Mouse (Mus musculus): ENCODE measurements around the gene Optc. TPM values are rescaled to one million over a fixed set of nuclear protein-coding genes. Genes with fewer than 3 reads are reported as not detected.

Optc gene
- total RNA-seq, 2 experiments from 2014 or later = 0.19 TPM; not detected in 1

Other genes starting within 250 kb of the Optc start
- 1 to 10 TPM; 4.8 to 6.1 TPM for gene Zbed6, start 247.1 kb downstream of the Optc start, total RNA-seq (2021)
- gene Gm38394, start 246.7 kb downstream of the Optc start, total RNA-seq (2021) = 10 to 100 TPM; 25.6 to 26.2 TPM
- gene Lax1, start 217.9 kb downstream of the Optc start, total RNA-seq (2021) = not detected
- gene Atp2b4, start 107.0 kb downstream of the Optc start, total RNA-seq (2021) = 10 to 100 TPM in 1 of 2 experiments, 1 to 10 TPM in 1; 7.1 to 11.6 TPM
- 10 to 100 TPM; 17.6 to 37.2 TPM for gene Prelp, start 13.4 kb upstream of the Optc start, total RNA-seq (2021)
- 100 to 1,000 TPM in 1 of 2 experiments, 10 to 100 TPM in 1; 41.0 to 107 TPM for gene Fmod, start 129.3 kb upstream of the Optc start, total RNA-seq (2021)
- 10 to 100 TPM; 41.2 to 63.7 TPM for gene Btg2, start 171.1 kb upstream of the Optc start, total RNA-seq (2021)
- not detected for gene Chit1, start 203.2 kb upstream of the Optc start, total RNA-seq (2021)

Measured in gastrocnemius, adult 18-20 months (tissue).